Mouse (Mus musculus) induced T-regulatory cell, adult 2 months (primary cell): ENCODE data around the gene Pigm.
A peak's percentile ranks its signal among the peaks of the same experiment; 100 is the strongest.

Source experiments
- DNase-seq: peaks from one replicate; pipeline ENCODE4 v3.0.0-alpha.2; 2012; ENCODE audit warnings: low read depth

The Pigm gene

DNA sequence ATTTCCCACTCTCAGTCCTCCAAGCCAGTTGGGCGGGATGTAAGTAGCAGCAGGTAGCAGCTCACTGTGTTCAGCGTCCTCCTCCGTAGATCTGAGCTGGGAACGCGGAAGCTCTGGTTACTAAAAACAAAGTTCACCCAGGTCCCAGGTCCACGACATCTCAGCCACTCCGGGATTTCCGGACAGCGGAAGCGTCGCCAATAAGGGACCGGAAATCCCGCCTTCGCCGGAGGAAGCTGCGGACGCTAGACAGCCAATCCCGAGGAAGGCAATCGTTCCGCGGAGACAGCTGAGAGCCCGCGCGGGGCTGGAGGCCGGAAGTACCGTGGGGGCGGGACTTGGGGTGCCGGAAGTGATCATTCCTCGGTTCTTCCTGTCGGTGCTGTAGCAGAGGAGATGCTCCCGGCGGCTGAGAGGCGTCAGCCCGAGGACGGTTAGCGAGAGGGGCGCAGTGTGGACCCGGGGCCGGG, at the start of gene Pigm:
Gene Pigm, plus strand, starts transcription at position 349 of the 470 bp plus-strand sequence.
- peak; percentile 99 for DNase-seq

DNA sequence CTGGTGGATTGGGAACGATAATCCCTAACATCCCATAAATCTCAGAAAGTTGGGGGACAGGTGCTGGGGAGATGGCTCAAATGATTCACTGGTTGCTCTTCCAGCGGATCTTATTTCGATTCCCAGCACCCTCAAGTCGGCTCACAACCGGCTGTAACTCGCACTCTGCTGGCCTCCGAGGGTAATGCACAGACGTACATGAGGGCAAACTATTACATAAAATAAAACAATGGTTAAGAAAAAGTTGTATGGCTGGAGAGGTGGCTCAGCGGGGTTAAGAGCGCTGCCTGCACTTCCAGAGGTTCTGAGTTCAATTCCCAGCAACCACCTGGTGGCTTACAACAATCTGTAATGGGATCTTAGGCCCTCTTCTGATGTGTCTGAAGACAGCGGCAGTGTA, 49.7 kb upstream of the Pigm start:
- peak; percentile 35 for DNase-seq

GRCm38 (mm10) chr1:172327206-172328001, 48.9 kb upstream of the Pigm start:
- no peak for DNase-seq

DNA sequence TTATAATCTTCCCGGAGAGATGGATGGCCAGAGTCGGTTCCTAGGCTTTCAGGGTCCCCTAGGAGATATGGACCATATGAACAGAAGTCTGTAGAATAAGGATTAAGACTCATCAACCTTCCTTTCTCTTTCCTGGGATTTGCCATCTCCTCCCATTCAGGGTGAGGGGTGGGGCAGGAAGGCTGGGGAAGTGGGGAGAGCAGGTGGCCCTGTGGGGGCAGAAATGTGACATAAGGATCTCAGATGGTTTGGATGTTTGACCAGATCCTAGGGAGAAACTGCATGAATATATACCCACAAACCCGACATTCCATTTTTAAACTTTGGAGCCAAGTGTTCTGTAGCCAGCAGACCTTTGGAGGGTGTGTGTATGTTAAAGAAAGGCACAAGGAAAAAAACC, 48.3 kb upstream of the Pigm start:
- DNase-seq, result no peak

DNA sequence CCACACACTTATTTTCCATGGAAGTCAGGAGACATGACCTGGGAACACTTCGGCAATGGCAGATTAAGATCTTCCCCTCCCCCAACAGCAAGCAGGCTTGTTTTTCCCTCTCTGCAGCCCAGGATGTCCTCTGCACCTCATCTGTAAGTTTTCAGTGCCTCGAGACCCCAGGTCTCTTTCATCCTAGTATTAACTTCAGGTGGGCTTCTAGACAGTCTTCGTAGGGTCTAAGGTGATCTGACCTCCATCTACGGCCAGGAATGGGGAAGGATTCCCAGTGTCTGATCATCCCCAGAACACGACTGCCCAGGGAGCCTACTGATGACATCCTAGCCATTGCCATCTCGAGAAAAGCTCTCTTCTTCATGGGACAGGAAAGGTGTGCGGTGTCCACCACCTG, 47.9 kb upstream of the Pigm start:
- DNase-seq, result no peak

- DNase-seq, result no peak
These were observed 47.2 kb upstream of the Pigm start, which contains the start of gene Kcnj9 for GRCm38 (mm10) chr1:172329131-172329530. Gene Kcnj9 (minus strand): TSS chr1:172329318.

DNA sequence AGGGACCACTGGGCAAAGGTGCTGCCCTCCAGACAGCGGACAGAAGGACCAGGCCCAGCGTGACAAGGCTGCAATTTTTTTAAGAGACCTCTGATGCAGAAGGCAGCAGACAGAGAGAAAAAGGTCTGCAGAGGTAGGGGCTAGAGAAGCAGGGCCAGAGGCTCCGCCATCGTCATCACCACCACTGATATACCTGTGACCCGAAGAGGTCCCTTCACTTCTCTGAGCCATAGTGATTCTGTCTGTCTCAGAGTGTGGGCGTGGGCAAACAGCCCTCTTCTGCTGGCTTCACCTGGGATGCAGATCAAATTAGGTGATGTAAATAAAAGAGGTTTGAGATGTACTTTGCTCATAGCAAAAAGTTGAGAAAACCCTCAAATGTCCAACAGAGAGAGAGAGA, 46.7 kb upstream of the Pigm start:
- no peak for DNase-seq

DNA sequence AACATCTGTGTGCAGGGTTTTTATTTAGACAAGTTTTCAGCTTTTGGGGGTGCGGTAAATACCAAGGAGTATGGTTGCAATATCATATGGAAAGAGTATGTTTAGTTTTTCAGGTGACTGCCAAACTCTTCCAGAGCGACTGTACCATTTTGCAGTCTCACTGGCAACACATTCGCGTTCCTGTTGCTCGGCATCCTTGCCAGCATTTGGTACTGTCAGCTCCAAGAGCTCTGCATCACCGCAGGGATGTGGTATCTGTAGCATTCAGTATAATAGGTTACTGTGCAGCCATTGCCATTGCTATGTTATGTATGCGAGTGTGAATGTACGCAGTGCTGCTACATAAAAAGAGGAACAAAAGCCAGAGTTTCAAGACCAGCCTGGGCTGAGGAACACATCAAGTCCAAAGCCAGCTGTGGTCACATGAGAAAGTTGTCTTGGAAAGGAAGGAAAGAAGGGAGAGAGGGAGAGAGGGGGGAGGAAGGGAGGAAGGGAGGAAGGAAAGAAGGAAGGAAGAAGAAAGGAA, 44.9 kb upstream of the Pigm start:
- no peak for DNase-seq

DNA sequence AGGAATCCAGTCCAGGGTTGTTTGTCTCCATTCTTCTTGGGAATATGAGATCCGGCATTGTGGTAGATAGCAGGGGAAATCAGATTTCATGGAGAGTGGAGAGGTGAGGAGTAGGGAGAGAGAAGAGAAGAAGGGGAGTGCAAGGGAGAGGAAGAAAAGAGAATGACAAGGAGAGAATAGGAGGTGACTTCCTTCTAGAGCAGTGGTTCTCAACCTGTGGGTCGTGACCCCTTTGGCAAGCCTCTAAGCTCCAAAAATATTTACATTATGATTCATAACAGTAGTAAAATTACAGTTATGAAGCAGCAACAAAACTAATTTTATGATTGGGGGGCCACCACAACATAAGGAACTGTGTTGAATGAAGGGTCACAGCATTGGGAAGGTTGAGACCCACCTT, 43.4 kb upstream of the Pigm start:
- no peak for DNase-seq

DNA sequence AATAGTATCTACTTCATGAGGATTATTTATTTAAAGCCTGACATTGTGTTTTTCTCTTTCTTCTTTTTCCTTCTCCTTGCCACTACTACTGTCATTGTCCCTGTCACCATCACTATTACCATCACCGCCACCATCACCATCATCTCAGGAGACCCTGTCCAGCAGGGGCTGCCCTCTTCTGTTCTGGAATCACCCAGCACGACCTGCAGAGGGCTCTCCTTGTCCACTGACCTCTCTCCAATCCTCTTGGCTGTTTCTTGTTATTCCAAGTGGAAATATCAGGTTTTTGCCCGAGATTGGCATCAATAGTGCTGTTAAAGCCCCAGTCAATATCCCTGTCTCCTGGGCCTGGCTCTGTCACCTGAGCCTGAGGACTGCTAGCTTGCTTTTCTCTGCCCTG, 42.8 kb upstream of the Pigm start:
- DNase-seq, result no peak

- DNase-seq, result no peak
These were observed 40.5 kb upstream of the Pigm start for GRCm38 (mm10) chr1:172335804-172336203.

DNA sequence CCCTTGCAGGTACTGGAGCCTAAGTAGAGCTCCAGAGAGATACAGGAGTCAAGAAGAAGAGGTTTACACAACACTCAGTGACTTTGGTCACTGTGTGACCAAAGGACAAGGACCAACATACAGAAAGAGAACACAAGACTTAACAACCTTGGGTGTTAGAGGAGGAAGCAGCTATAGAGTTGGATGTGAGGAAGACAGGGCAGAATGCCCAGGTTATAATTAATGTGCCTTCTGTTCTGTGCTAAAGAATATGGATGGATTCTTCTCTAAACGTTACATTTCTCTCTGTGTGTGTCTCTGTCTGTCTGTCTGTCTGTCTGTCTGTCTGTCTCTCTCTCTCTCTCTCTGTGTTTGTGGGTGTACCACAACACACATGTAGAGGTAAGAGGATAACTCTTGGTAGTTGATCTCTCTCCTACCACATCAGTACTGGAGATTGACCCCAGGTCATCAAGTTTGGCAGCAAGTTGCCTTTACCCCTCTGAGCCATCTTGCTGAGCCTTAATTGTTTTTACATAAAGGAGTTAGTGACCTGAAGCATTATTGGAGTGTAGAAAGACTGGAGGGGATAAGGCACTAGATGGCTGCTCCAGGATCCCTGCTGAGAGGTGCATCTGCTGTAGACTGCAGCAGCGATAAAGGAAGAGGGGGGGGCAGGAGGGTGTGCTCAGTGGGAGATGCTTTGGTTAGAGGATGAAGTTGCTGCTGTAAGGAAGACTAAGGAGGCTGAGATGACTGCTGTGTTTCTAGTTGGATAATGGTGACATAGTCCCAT, 38.7 kb upstream of the Pigm start:
- no peak for DNase-seq

GRCm38 (mm10) chr1:172340729-172341321, 35.5 kb upstream of the Pigm start, which contains the start of gene Kcnj10:
Gene Kcnj10 (plus strand): TSS chr1:172341210.
- DNase-seq, result peak; percentile 80

- no peak for DNase-seq
These were observed 35.0 kb upstream of the Pigm start for GRCm38 (mm10) chr1:172341386-172341785.

GRCm38 (mm10) chr1:172342729-172343128, 33.6 kb upstream of the Pigm start:
- no peak for DNase-seq

DNA sequence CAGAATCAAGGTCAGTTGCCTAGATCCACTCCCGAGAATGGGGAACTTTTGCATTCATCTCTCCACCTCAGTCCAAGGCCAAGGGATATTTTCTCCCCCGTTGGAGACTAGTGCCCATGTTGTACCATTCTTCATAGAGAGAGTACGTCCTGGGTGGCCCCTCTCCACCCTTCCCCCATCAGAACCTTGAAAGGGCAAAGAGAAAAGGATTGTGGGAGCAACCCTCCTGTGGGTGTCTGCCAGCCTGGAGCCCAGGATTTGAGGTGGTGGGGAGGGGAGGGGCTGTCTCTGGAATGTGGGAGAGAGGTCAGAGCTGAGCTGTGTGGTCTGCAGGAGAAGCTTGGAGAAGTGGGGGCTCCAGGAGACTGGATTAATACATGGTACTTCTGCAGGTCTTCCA, 32.4 kb upstream of the Pigm start:
- DNase-seq, result no peak

DNA sequence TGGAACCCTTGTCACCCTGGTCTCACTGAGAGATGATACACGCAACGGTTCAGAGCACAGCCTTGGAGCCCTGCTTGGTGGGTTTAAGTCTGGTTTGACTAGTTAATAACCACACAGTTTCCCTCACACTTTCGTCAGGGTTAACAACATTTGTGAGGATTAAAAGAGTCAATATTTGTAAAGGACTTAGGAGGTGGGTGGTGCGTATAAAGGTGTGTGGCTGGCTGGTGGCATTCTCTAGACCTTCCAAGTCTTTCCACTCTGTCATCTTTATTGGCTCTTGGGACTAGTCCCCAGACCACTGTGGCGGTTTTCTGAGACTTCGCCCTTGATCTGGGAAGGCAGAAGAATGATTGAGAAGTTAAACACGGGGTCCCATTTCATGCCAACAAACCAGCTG, 31.5 kb upstream of the Pigm start:
- DNase-seq, result no peak

- no peak for DNase-seq
These were observed 29.6 kb upstream of the Pigm start for GRCm38 (mm10) chr1:172346707-172347106.

DNA sequence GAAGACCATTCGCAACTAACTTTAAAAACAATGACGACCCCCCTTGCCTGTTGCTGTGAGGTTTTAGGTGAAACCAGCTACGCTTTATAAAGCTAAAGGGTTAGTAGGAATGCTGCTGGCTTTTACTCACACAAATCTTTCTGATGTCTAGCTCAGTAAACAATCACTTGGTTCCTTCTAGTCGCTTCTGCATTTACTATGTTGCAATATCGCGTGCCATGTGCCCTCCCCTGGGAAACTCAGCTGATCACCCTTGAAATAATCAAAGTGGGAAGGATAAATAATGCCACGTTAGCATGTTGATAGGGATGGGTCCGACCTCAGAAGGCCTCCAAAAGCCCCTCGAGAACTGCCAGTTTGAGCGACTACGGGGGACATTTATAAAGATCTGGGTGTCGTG, 29.0 kb upstream of the Pigm start:
- no peak for DNase-seq

GRCm38 (mm10) chr1:172349504-172349903, 26.8 kb upstream of the Pigm start:
- no peak for DNase-seq

- no peak for DNase-seq
These were observed 26.2 kb upstream of the Pigm start for GRCm38 (mm10) chr1:172349916-172350812.
